In genomic region chr11:46868594-46868993, GRCm38 (mm10) we compare ENCODE assay signal across 30 mouse cellular contexts. TPM values are rescaled to one million over a fixed set of nuclear protein-coding genes. Genes with fewer than 3 reads are reported as not detected.
"Had no signal": no experiment of that assay in that cellular context is flagged by ENCODE, and none has a peak within 500 bp of the region (broad histone marks: within the 10 kb centered on the region; RNA-seq: fewer than 3 reads in every experiment).

No protein-coding gene starts in this region.

- H3K27ac ChIP-seq: embryonic facial prominence, embryonic 10.5 days; embryonic facial prominence, embryonic 12.5 days; embryonic facial prominence, embryonic 13.5 days; embryonic facial prominence, embryonic 15.5 days; forebrain, embryonic 10.5 days; forebrain, embryonic 12.5 days; forebrain, embryonic 13.5 days; forebrain, embryonic 15.5 days; gastrocnemius, adult 2 months; heart, adult 2 months; heart, embryonic 10.5 days had no signal

- H3K36me3 ChIP-seq: embryonic facial prominence, embryonic 10.5 days; embryonic facial prominence, embryonic 12.5 days; embryonic facial prominence, embryonic 13.5 days; embryonic facial prominence, embryonic 15.5 days; forebrain, embryonic 10.5 days; forebrain, embryonic 12.5 days; forebrain, embryonic 15.5 days; heart, embryonic 10.5 days had no signal

- H3K9ac ChIP-seq: embryonic facial prominence, embryonic 12.5 days; embryonic facial prominence, embryonic 13.5 days; embryonic facial prominence, embryonic 15.5 days; forebrain, embryonic 12.5 days; forebrain, embryonic 13.5 days; forebrain, embryonic 15.5 days; forebrain, postnatal 0 days had no signal

- H3K4me2 ChIP-seq: embryonic facial prominence, embryonic 12.5 days; embryonic facial prominence, embryonic 13.5 days; embryonic facial prominence, embryonic 15.5 days; forebrain, embryonic 12.5 days; forebrain, embryonic 13.5 days; forebrain, embryonic 15.5 days had no signal

- H3K27me3 ChIP-seq: embryonic facial prominence, embryonic 12.5 days; embryonic facial prominence, embryonic 13.5 days; embryonic facial prominence, embryonic 15.5 days; forebrain, embryonic 12.5 days; forebrain, embryonic 13.5 days; forebrain, embryonic 15.5 days had no signal

- H3K4me1 ChIP-seq: embryonic facial prominence, embryonic 10.5 days; embryonic facial prominence, embryonic 12.5 days; embryonic facial prominence, embryonic 13.5 days; embryonic facial prominence, embryonic 15.5 days; forebrain, embryonic 12.5 days; forebrain, embryonic 13.5 days; forebrain, embryonic 15.5 days; heart, embryonic 10.5 days had no signal

- ATAC-seq: forebrain, embryonic 13.5 days; forebrain, embryonic 14.5 days; forebrain, embryonic 15.5 days; forebrain, embryonic 16.5 days; forebrain, postnatal 0 days had no signal

- DNase-seq: cerebellum, adult 9-11 months; cerebellum, postnatal 14 days; cerebellum, postnatal 25 days; cerebellum, postnatal 36 days; embryo, embryonic 11 days; forebrain, postnatal 0 days; gastrocnemius, adult 2 months; gastrocnemius, postnatal 10 days; gastrocnemius, postnatal 14 days; gastrocnemius, postnatal 25 days; gastrocnemius, postnatal 36 days; heart, adult 11 months; heart, adult 18-20 months; heart, adult 2 months had no signal

- H3K4me3 ChIP-seq: embryonic facial prominence, embryonic 10.5 days; embryonic facial prominence, embryonic 12.5 days; embryonic facial prominence, embryonic 13.5 days; embryonic facial prominence, embryonic 15.5 days; erythroblast, embryonic 14.5 days; forebrain, embryonic 10.5 days; forebrain, embryonic 12.5 days; forebrain, embryonic 13.5 days; forebrain, embryonic 15.5 days; gastrocnemius, adult 2 months; heart, adult 2 months; heart, embryonic 10.5 days had no signal

- H3K9me3 ChIP-seq: embryonic facial prominence, embryonic 10.5 days; embryonic facial prominence, embryonic 12.5 days; embryonic facial prominence, embryonic 13.5 days; embryonic facial prominence, embryonic 15.5 days; forebrain, embryonic 10.5 days; forebrain, embryonic 12.5 days; forebrain, embryonic 13.5 days; forebrain, embryonic 15.5 days; heart, embryonic 10.5 days had no signal

RNA-seq across cellular contexts. Expression of gene Timd4, which starts 58.0 kb away (rescaled TPM):
- total RNA-seq: common myeloid progenitor, adult 5-6 weeks; granulocyte monocyte progenitor cell, adult 5-6 weeks had no signal
- polyA plus RNA-seq: embryonic facial prominence, embryonic 11.5 days; embryonic facial prominence, embryonic 13.5 days; forebrain, embryonic 11.5 days; forebrain, embryonic 13.5 days; forebrain, embryonic 15.5 days; forebrain, embryonic 16.5 days; forebrain, postnatal 0 days had no signal
